Mouse (Mus musculus) heart, postnatal 0 days (tissue): ENCODE measurements around the gene Ntng2. TPM values are rescaled to one million over a fixed set of nuclear protein-coding genes. Genes with fewer than 3 reads are reported as not detected.
A peak's percentile ranks its signal among the peaks of the same experiment; 100 is the strongest.

ENCODE experiments used
- ATAC-seq: fragments of 200-750 bp; cut with Nextera tagmentation; 2 replicates; pipeline ENCODE4 v1.8.0; 2017; ENCODE audit warnings: low read depth, moderate number of reproducible peaks, moderate library complexity; ENCODE audit not compliant: insufficient read depth
- DNase-seq: peaks from one replicate; pipeline ENCODE4 v3.0.0-alpha.2; 2016; ENCODE audit warnings: low spot score
- H3K27ac ChIP-seq: fragments of 300-500 bp; sonication (generic); 2 replicates; pipeline ENCODE4 v1.5.1; 2014; ENCODE audit warnings: low read depth, mild to moderate bottlenecking
- H3K27me3 ChIP-seq: fragments of 300-500 bp; sonication (generic); 2 replicates; pipeline ENCODE4 v1.6.1; 2014; ENCODE audit warnings: low read length, mixed read lengths; ENCODE audit not compliant: control insufficient read depth, insufficient read depth
- H3K36me3 ChIP-seq: fragments of 300-500 bp; sonication (generic); replicated peaks from 2 replicates; pipeline ENCODE4 v1.6.1; 2014; ENCODE audit warnings: low read length, mixed read lengths; ENCODE audit not compliant: control insufficient read depth, insufficient read depth
- H3K4me1 ChIP-seq: fragments of 300-500 bp; sonication (generic); 2 replicates; pipeline ENCODE4 v1.6.1; 2014; ENCODE audit warnings: antibody characterized with exemption; ENCODE audit not compliant: control insufficient read depth, insufficient read depth
- H3K4me2 ChIP-seq: fragments of 300-500 bp; sonication (generic); 2 replicates; pipeline ENCODE4 v1.6.1; 2014; ENCODE audit warnings: low read depth, mild to moderate bottlenecking, low read length, moderate library complexity
- H3K4me3 ChIP-seq: fragments of 300-500 bp; sonication (generic); 2 replicates; pipeline ENCODE4 v1.5.1; 2014; ENCODE audit warnings: low read depth, low read length
- H3K9ac ChIP-seq: fragments of 300-500 bp; sonication (generic); replicated peaks from 2 replicates; pipeline ENCODE4 v1.6.1; 2014; ENCODE audit warnings: low read depth, low read length, mixed read lengths
- H3K9me3 ChIP-seq: fragments of 300-500 bp; sonication (generic); replicated peaks from 2 replicates; pipeline ENCODE4 v1.6.1; 2016; ENCODE audit warnings: low read length; ENCODE audit not compliant: control insufficient read depth
- CTCF ChIP-seq: IDR thresholded peaks from 2 replicates; pipeline ENCODE4 v1.5.1; 2016; ENCODE audit warnings: antibody characterized with exemption, control low read depth, low read depth
- EP300 ChIP-seq: IDR thresholded peaks from 2 replicates; pipeline ENCODE4 v1.6.1; 2016; ENCODE audit warnings: antibody characterized with exemption, low read depth
- WGBS: fragments of 180-500 bp; shearing (Covaris S2); extraction: QIAGEN DNeasy Blood & Tissue Kit; methylation state at CpG from one replicate; pipeline ENCODE4 v1.1.7; 2014; 5-methylcytosine and 5-hydroxymethylcytosine counted together
- polyA plus RNA-seq: library from polyadenylated mRNA; unstranded; fragments of >200 nt; fragmentation: Nextera tagmentation; extraction: Ambion mirVana; gene quantifications from 2 replicates; pipeline ENCODE4 v1.2.1, GENCODE M21; 2015
- total RNA-seq: library from RNA; depleted of rRNA; stranded (reverse); fragments of >200 nt; gene quantifications from 2 replicates; pipeline ENCODE4 v1.2.3, GENCODE M21; 2014; ENCODE audit warnings: low replicate concordance

Ntng2 gene
- total and polyA plus RNA-seq, 2 experiments from 2014 or later: 0.12 to 0.73 TPM

GRCm38 (mm10) chr2:29271098-29271497 lies 18.3 kb upstream of the Ntng2 start:
- no peak overlapping the region for H3K4me3 ChIP-seq
- H3K27me3 ChIP-seq: 0 out of 2 replicates have a peak, but pooled peaks cover 7% of the 10 kb centered on the region
- no peaks in the 10 kb centered on the region for H3K9me3 ChIP-seq
- no peak overlapping the region for H3K4me2 ChIP-seq
- no peaks in the 10 kb centered on the region for H3K36me3 ChIP-seq
- DNase-seq (no peak), ATAC-seq (no peak)
- 0 out of 2 replicates have a peak, but pooled peaks cover 3% of the 10 kb centered on the region for H3K4me1 ChIP-seq
- TF ChIP-seq EP300 (no peak), CTCF (no peak)
- H3K9ac ChIP-seq: no peak overlapping the region
- no peak overlapping the region for H3K27ac ChIP-seq
- 60% methylated on average over 7 of the region's 7 CpGs for WGBS

GRCm38 (mm10) chr2:29266810-29267209 lies 14.0 kb upstream of the Ntng2 start:
- TF ChIP-seq CTCF: no peak
- no peak for TF ChIP-seq EP300
- WGBS: 65% methylated on average over 4 of the region's 4 CpGs
- no peak for DNase-seq
- Histone ChIP-seq H3K27ac (no peak overlapping the region), H3K36me3 (no peaks in the 10 kb centered on the region), H3K9ac (no peak overlapping the region), H3K4me3 (no peak overlapping the region), H3K27me3 (no peaks in the 10 kb centered on the region; the same call in 1 of the 2 replicates), H3K4me1 (0 out of 2 replicates have a peak, but pooled peaks cover 3% of the 10 kb centered on the region), H3K9me3 (no peaks in the 10 kb centered on the region), H3K4me2 (no peak overlapping the region)
- no peak for ATAC-seq

- no peak overlapping the region for H3K27ac ChIP-seq
- no peak for TF ChIP-seq EP300
- peak; percentile 55 for TF ChIP-seq CTCF
- H3K4me2 ChIP-seq: no peak overlapping the region
- no peak overlapping the region for H3K9ac ChIP-seq
- H3K27me3 ChIP-seq: peaks cover 21% of the 10 kb centered on the region
- H3K4me1 ChIP-seq: 0 out of 2 replicates have a peak, but pooled peaks cover 4% of the 10 kb centered on the region
- no peak overlapping the region for H3K4me3 ChIP-seq
- ATAC-seq (peak; percentile 58; the same call in 1 of the 2 replicates), DNase-seq (no peak)
- WGBS: 45% methylated on average over 6 of the region's 6 CpGs
- no peaks in the 10 kb centered on the region for H3K36me3 ChIP-seq
- H3K9me3 ChIP-seq: no peaks in the 10 kb centered on the region
Measured at GRCm38 (mm10) chr2:29262436-29262915, 9.7 kb upstream of the Ntng2 start.

GRCm38 (mm10) chr2:29261126-29261525 lies 8.3 kb upstream of the Ntng2 start:
- H3K27me3 ChIP-seq: peaks cover 28% of the 10 kb centered on the region
- TF ChIP-seq CTCF (no peak), EP300 (no peak)
- no peaks in the 10 kb centered on the region for H3K9me3 ChIP-seq
- ATAC-seq: peak; percentile 39; the same call in 1 of the 2 replicates
- no peaks in the 10 kb centered on the region for H3K36me3 ChIP-seq
- WGBS: 33% methylated on average over 6 of the region's 6 CpGs
- H3K4me3 ChIP-seq: no peak overlapping the region
- 0 out of 2 replicates have a peak, but pooled peaks cover 4% of the 10 kb centered on the region for H3K4me1 ChIP-seq
- H3K27ac ChIP-seq: no peak overlapping the region
- H3K4me2 ChIP-seq: no peak overlapping the region
- no peak overlapping the region for H3K9ac ChIP-seq
- DNase-seq: no peak

- Histone ChIP-seq H3K9ac (no peak overlapping the region), H3K4me1 (peaks cover 17% of the 10 kb centered on the region), H3K27ac (no peak overlapping the region), H3K36me3 (no peaks in the 10 kb centered on the region), H3K4me3 (peak overlapping the region; percentile 74), H3K4me2 (peak overlapping the region; percentile 99), H3K9me3 (no peaks in the 10 kb centered on the region), H3K27me3 (peaks cover 88% of the 10 kb centered on the region)
- DNase-seq (no peak), ATAC-seq (peak; percentile 65)
- 8% methylated on average over 21 of the region's 22 CpGs for WGBS
- TF ChIP-seq EP300: no peak
- no peak for TF ChIP-seq CTCF
Measured at GRCm38 (mm10) chr2:29253205-29253865, 530 bp upstream of the Ntng2 start.
